Mouse (Mus musculus) E14TG2a.4 (cell line): ENCODE data around the gene Aox3.

Source experiments
- CTCF ChIP-seq: conservative IDR thresholded peaks from 2 replicates; pipeline ENCODE4 v1.5.1; 2014; ENCODE audit warnings: low read length
- NANOG ChIP-seq: IDR thresholded peaks from 2 replicates; pipeline ENCODE4 v1.6.1; 2014; ENCODE audit warnings: borderline replicate concordance, low read length, mixed read lengths
- POU5F1 ChIP-seq: IDR thresholded peaks from 2 replicates; pipeline ENCODE4 v1.6.1; 2014; ENCODE audit warnings: low read length, borderline replicate concordance

DNA sequence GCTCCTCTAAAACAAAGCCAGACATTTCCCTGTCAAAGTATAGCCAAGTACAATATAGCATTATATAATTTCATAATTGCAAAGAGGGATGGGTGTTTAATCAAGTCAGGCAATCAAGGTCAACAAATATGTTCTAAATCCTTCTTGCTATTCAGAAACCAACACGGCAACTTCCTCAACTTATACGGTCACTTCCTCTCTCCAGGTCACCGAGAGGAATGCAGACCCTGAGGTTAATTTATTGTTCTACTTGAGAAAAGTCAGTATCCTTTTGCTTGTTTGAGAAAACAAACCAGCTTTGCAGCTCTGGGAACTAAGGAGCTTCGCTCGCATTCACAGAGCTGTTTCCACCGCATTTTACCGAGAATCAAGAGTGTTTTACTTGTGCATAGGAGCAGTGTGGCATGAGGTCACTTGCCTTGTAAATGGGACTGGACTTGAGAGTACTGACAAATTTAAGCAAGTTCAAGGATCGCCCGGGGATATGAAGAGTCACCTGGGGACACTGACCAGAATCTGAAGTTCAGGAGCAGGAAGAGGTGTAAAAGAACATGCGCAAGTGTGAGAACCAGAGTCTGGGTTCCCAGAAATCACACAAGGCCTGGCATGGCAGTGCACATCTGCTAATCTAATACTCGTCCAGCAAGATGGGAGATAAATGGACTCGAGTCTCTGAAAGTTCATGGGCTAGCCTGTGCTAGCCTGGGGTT, 1.9 kb downstream of the Aox3 start:
- TF ChIP-seq CTCF = no peak
- no peak for TF ChIP-seq NANOG
- TF ChIP-seq POU5F1 = no peak
